ENCODE assay signal across 18 mouse cellular contexts in genomic region chr13:45938083-45938482, GRCm38 (mm10).
"Had no signal": no experiment of that assay in that cellular context is flagged by ENCODE, and none has a peak within 500 bp of the region (broad histone marks: within the 10 kb centered on the region; RNA-seq: fewer than 3 reads in every experiment).

No protein-coding gene starts in this region.

- H3K9me3 ChIP-seq: midbrain, embryonic 10.5 days; midbrain, embryonic 12.5 days; neural tube, embryonic 13.5 days; neural tube, embryonic 15.5 days had no signal

- H3K9ac ChIP-seq: lung, embryonic 14.5 days; midbrain, embryonic 12.5 days; neural tube, embryonic 13.5 days; neural tube, embryonic 15.5 days had no signal

- H3K36me3 ChIP-seq: midbrain, embryonic 10.5 days; midbrain, embryonic 12.5 days had no signal

- H3K27me3 ChIP-seq: midbrain, embryonic 12.5 days; neural tube, embryonic 13.5 days; neural tube, embryonic 15.5 days had no signal

- H3K4me3 ChIP-seq: midbrain, embryonic 10.5 days; midbrain, embryonic 12.5 days; myocyte; neural tube, embryonic 13.5 days; neural tube, embryonic 15.5 days had no signal

- ATAC-seq: midbrain, embryonic 16.5 days had no signal

- H3K27ac ChIP-seq: midbrain, embryonic 10.5 days; midbrain, embryonic 12.5 days; neural tube, embryonic 13.5 days; neural tube, embryonic 15.5 days had no signal

- DNase-seq: lung, embryonic 14.5 days; lung, postnatal 10 days; lung, postnatal 4 days; midbrain, embryonic 14.5 days; retina, postnatal 1 day; right cerebral cortex, adult 18-20 months; right cerebral cortex, postnatal 25 days; right cerebral cortex, postnatal 4 days; spleen, adult 18-20 months; thymus, adult 18-20 months; thymus, postnatal 14 days; thymus, postnatal 36 days had no signal

- H3K4me1 ChIP-seq: midbrain, embryonic 10.5 days; midbrain, embryonic 12.5 days had no signal

- H3K4me2 ChIP-seq: lung, embryonic 14.5 days; midbrain, embryonic 12.5 days; neural tube, embryonic 13.5 days; neural tube, embryonic 15.5 days had no signal
